Mouse (Mus musculus) kidney, adult 2 months (tissue): ENCODE results near the gene Bcdin3d. TPM values are rescaled to one million over a fixed set of nuclear protein-coding genes. Genes with fewer than 3 reads are reported as not detected.

Experiments used
- DNase-seq: peaks from one replicate; pipeline ENCODE4 v3.0.0; 2021
- H3K27ac ChIP-seq: fragments of 200-500 bp; 2 replicates; pipeline ENCODE4 v1.5.1; 2012; ENCODE audit warnings: low read depth, low read length, control low read depth, inconsistent platforms; ENCODE audit not compliant: insufficient read depth
- H3K27me3 ChIP-seq: fragments of 200-500 bp; replicated peaks from 2 replicates; pipeline ENCODE4 v1.6.1; 2012; ENCODE audit warnings: mild to moderate bottlenecking, moderate library complexity, low read length, inconsistent platforms; ENCODE audit not compliant: control insufficient read depth, insufficient read depth
- H3K36me3 ChIP-seq: fragments of 200-500 bp; 2 replicates; pipeline ENCODE4 v1.6.1; 2012; ENCODE audit warnings: mild to moderate bottlenecking, moderate library complexity, low read length, inconsistent platforms; ENCODE audit not compliant: control insufficient read depth, insufficient read depth
- H3K4me1 ChIP-seq: fragments of 200-500 bp; 2 replicates; pipeline ENCODE4 v1.6.1; 2011; ENCODE audit warnings: low read length; ENCODE audit not compliant: control insufficient read depth, insufficient read depth
- H3K4me3 ChIP-seq: fragments of 200-500 bp; 2 replicates; pipeline ENCODE4 v1.5.1; 2011; ENCODE audit warnings: mild to moderate bottlenecking, low read depth, low read length, control low read depth; ENCODE audit not compliant: insufficient read depth
- CTCF ChIP-seq: fragments of 200-500 bp; conservative IDR thresholded peaks from 2 replicates; pipeline ENCODE4 v1.5.1; 2011; ENCODE audit warnings: low read depth, mild to moderate bottlenecking, control low read depth, low read length, moderate library complexity, mixed read lengths; ENCODE audit not compliant: insufficient read depth, insufficient read length
- POLR2A ChIP-seq: fragments of 200-500 bp; IDR thresholded peaks from one replicate; pipeline ENCODE4 v1.6.1; 2011; ENCODE audit warnings: low read depth, low read length, control low read depth
- WGBS: fragments of 180-500 bp; shearing (Covaris S2); methylation state at CpG from one replicate; pipeline ENCODE4 v1.1.7; 2018; 5-methylcytosine and 5-hydroxymethylcytosine counted together
- polyA plus RNA-seq: library from polyadenylated mRNA; depleted of rRNA; stranded (reverse); fragments of >200 nt; gene quantifications from 2 replicates; pipeline ENCODE4 v1.2.3, GENCODE M21; 2012

Gene Bcdin3d
- polyA plus RNA-seq, 1 experiment, result 7.0 TPM

DNA sequence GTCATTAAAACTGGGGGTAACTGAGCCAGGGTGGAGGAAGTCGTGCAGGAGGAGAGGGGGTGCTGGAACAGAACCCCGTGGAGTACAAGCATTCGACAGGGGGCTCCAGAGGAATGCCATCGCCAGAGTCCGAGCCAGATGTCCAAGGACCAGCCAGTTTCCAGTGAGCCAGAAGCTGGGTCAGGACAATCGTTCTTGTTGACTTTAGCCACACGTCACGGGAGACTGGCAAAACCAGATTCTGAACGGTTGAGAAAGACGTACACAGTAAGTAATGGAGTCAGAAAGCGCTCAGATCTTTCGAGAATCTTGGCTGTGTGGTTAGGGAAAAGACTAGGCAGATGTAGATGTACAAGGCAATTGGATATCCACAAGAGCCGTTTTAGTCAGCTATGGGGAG is 11.3 kb downstream of the Bcdin3d start:
- no peak for DNase-seq
- no peaks in the 10 kb centered on the region for H3K27me3 ChIP-seq
- 60% methylated on average over 13 of the region's 13 CpGs for whole genome bisulfite sequencing
- no peak overlapping the region for H3K27ac ChIP-seq
- H3K36me3 ChIP-seq, result no peaks in the 10 kb centered on the region
- H3K4me3 ChIP-seq, result no peak overlapping the region
- peaks cover 3% of the 10 kb centered on the region; the same call in 1 of the 2 replicates for H3K4me1 ChIP-seq
- TF ChIP-seq POLR2A, result no peak
- TF ChIP-seq CTCF, result no peak

DNA sequence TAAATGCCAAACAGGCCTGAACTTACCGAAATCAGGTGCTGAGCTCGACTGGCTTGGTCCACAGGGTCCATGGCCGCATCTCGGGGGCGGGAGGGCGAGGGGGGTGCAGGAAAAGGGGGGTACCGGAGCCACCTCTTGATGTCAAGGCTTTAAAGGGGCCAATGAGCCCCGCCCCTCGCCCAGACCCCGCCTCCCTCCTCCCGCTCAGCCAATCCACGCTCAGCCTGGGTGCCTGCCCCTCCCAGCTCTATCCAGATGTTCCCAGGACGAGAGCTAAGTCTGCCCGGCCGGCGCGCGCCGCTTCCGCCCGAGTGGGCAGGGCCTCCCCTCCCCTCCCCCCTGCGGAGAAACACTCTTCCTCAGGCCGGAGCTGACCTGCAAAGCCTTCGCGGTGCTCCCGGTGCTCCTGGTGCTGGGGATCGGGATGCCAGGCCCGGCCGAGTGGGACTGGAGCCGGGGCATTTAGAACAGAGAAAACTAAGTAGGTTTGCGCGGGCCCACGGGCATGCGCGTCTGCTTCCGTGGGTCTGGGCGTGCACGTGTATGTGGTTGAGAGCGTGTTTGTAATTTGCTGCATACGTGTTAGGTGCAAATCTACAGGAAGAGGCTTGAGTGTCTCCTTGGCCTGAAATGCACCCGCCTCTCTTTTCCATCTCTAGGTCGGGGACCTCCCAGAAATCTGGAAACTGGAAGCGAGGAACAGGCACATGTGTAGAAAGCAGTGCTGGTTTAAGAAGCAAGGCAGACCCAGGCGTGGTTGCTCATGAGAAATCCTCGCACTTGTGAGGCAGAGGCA is 16.7 kb downstream of the Bcdin3d start, which contains the start of gene Nckap5l:
Nckap5l (minus strand) TSS at position 143 of the 796 bp plus-strand sequence.
- Histone ChIP-seq H3K4me3 (peak within 1 kb of the TSS; percentile 84), H3K27ac (peak within 1 kb of the TSS; percentile 28; the same call in 1 of the 2 replicates), H3K4me1 (peaks cover 5% of the 10 kb centered on the region; the same call in 1 of the 2 replicates), H3K27me3 (no peaks in the 10 kb centered on the region), H3K36me3 (no peaks in the 10 kb centered on the region)
- WGBS, result 1% methylated on average over 45 of the region's 45 CpGs
- no peak for TF ChIP-seq POLR2A
- no peak for TF ChIP-seq CTCF
- DNase-seq, result peak; percentile 96

- whole genome bisulfite sequencing, result 6% methylated on average over 43 of the region's 43 CpGs
- H3K36me3 ChIP-seq, result no peaks in the 10 kb centered on the region
- H3K4me3 ChIP-seq, result peak overlapping the region; percentile 84
- no peaks in the 10 kb centered on the region for H3K27me3 ChIP-seq
- peaks cover 5% of the 10 kb centered on the region; the same call in 1 of the 2 replicates for H3K4me1 ChIP-seq
- no peak overlapping the region for H3K27ac ChIP-seq
- TF ChIP-seq CTCF, result no peak
- no peak for TF ChIP-seq POLR2A
- DNase-seq, result peak; percentile 59
Observed at GRCm38 (mm10) chr15:99456963-99457605, 17.4 kb downstream of the Bcdin3d start.

DNA sequence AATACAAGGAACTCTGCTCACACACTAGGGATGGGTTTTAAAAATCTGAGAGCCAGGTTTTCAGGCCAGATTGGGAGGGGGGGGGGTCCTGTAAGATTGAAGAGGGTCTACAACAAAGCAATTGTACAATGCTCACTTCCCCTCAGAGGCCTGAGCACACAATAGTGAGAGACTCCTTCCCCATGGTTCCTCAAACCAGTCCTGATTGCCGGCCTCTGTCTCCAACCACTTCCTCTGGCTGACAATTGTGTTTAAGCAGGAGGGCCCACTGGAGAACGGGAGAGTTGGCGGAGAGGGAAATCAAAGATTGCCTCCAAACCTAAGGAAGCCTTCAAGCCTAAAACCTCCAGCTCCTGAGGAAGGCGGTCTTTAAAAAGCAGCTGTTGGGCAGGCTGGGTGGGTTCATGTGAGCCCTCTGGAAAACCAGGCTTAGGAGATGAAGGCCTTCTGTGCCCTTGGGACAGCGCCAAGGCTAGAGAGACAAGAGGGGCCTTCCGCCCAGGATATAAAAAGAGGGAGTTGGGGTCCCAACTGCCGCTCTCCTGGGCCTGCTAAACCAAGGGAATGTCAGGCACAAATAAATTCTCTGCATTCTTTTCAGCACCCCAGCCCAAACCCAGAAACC is 18.1 kb downstream of the Bcdin3d start:
- DNase-seq, result peak; percentile 17

DNA sequence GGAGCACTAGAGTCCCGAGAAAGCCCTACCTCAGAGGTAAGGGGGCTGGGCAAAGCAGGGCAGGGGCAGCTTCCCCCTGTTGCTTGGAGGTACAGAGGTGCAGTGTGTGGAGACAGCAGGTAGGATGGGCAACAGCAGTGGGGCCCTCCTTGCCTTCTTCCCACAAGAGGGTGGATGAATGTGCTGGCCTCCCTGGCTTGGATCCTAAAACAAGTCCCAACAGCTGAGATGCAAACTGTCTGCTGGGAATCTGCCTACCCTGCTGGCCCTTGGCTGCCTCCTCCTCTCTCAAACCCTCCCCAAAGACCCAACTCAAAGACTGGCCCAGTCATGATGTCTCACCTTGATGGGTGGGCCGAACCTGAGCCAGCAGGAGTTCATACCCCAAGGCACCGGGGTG is 19.1 kb downstream of the Bcdin3d start:
- TF ChIP-seq CTCF, result no peak
- TF ChIP-seq POLR2A, result no peak
- H3K27ac ChIP-seq, result no peak overlapping the region
- H3K4me1 ChIP-seq, result peaks cover 5% of the 10 kb centered on the region; the same call in 1 of the 2 replicates
- no peaks in the 10 kb centered on the region for H3K36me3 ChIP-seq
- 92% methylated on average over 3 of the region's 3 CpGs for WGBS
- no peak for DNase-seq
- no peaks in the 10 kb centered on the region for H3K27me3 ChIP-seq
- no peak overlapping the region for H3K4me3 ChIP-seq

More for the DNA sequence above, 18.1 kb downstream of the Bcdin3d start:
- 52% methylated on average over 7 of the region's 7 CpGs for WGBS
- H3K36me3 ChIP-seq, result no peaks in the 10 kb centered on the region
- TF ChIP-seq CTCF, result no peak
- no peak for TF ChIP-seq POLR2A
- no peaks in the 10 kb centered on the region for H3K27me3 ChIP-seq
- H3K4me1 ChIP-seq, result peaks cover 5% of the 10 kb centered on the region; the same call in 1 of the 2 replicates
- peak overlapping the region; percentile 84 for H3K4me3 ChIP-seq
- H3K27ac ChIP-seq, result no peak overlapping the region

DNA sequence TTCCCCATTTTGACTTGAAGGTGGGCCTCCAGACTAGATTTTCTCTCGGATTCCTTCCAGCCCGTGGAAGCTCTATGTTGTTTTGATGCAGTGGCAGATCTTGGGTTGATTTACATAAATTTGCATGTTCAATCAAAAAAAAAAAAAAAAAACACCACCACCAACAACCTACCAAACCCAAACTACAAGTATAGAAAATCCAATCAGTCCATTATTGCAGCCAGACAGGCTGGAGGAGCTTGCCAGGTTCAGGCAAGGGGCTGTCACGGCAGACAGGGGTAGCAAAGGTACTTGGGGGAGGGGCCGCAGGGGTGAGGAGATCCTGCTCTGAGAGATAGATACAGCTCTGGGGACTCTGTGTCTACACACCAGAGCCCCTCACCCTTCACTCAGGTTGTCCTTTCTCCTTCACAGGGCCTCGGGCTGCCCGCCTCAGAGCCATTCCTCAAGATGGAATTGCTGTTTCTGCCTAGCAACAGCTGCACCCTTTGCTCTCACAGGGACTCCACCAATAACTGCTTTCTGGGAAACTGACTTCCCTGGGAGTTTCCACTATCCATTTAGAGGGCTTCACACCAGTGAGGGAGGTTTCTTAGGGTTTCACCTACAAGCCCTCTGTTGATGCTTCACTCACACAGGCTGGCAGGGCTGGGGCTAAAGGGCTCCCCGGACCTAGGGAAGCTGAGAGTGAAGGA is 19.8 kb downstream of the Bcdin3d start:
- Histone ChIP-seq H3K4me1 (peaks cover 5% of the 10 kb centered on the region; the same call in 1 of the 2 replicates), H3K27me3 (no peaks in the 10 kb centered on the region), H3K4me3 (no peak overlapping the region), H3K27ac (no peak overlapping the region), H3K36me3 (no peaks in the 10 kb centered on the region)
- 80% methylated on average over 7 of the region's 7 CpGs for WGBS
- TF ChIP-seq POLR2A, result no peak
- TF ChIP-seq CTCF, result no peak
- no peak for DNase-seq
